Mouse (Mus musculus) layer of hippocampus, adult 9-11 months (tissue): ENCODE data around the gene Plekhs1.

ENCODE experiments used
- DNase-seq: peaks from one replicate; pipeline ENCODE4 v3.0.0; 2022

The Plekhs1 gene

GRCm38 (mm10) chr19:56461522-56462101 lies at the start of gene Plekhs1:
Gene Plekhs1 (plus strand): TSS chr19:56461640.
- DNase-seq: no peak

GRCm38 (mm10) chr19:56418404-56418803 lies 43.0 kb upstream of the Plekhs1 start:
- no peak for DNase-seq

GRCm38 (mm10) chr19:56419452-56419851 lies 42.0 kb upstream of the Plekhs1 start:
- no peak for DNase-seq

GRCm38 (mm10) chr19:56420345-56420744 lies 41.1 kb upstream of the Plekhs1 start:
- DNase-seq: no peak

- DNase-seq: peak; percentile 84
Measured at GRCm38 (mm10) chr19:56422476-56423338, 38.7 kb upstream of the Plekhs1 start.

GRCm38 (mm10) chr19:56423370-56423769 lies 38.1 kb upstream of the Plekhs1 start:
- no peak for DNase-seq

- no peak for DNase-seq
Measured at GRCm38 (mm10) chr19:56424606-56425395, 36.6 kb upstream of the Plekhs1 start.

GRCm38 (mm10) chr19:56425492-56425891 lies 35.9 kb upstream of the Plekhs1 start:
- DNase-seq: no peak

- DNase-seq: no peak
Measured at GRCm38 (mm10) chr19:56430369-56430768, 31.1 kb upstream of the Plekhs1 start.

- no peak for DNase-seq
Measured at GRCm38 (mm10) chr19:56432706-56433105, 28.7 kb upstream of the Plekhs1 start.

- no peak for DNase-seq
Measured at GRCm38 (mm10) chr19:56433581-56433980, 27.9 kb upstream of the Plekhs1 start.

GRCm38 (mm10) chr19:56436380-56436779 lies 25.1 kb upstream of the Plekhs1 start:
- peak; percentile 58 for DNase-seq

- no peak for DNase-seq
Measured at GRCm38 (mm10) chr19:56438357-56439071, 22.9 kb upstream of the Plekhs1 start.

- no peak for DNase-seq
Measured at GRCm38 (mm10) chr19:56439072-56439434, 22.4 kb upstream of the Plekhs1 start.

- DNase-seq: no peak
Measured at GRCm38 (mm10) chr19:56443445-56443844, 18.0 kb upstream of the Plekhs1 start.

GRCm38 (mm10) chr19:56448784-56449183 lies 12.7 kb upstream of the Plekhs1 start:
- no peak for DNase-seq

- no peak for DNase-seq
Measured at GRCm38 (mm10) chr19:56449537-56449936, 11.9 kb upstream of the Plekhs1 start.

- DNase-seq: no peak
Measured at GRCm38 (mm10) chr19:56450892-56451291, 10.5 kb upstream of the Plekhs1 start.

GRCm38 (mm10) chr19:56451867-56452266 lies 9.6 kb upstream of the Plekhs1 start:
- no peak for DNase-seq

GRCm38 (mm10) chr19:56452421-56452820 lies 9.0 kb upstream of the Plekhs1 start:
- no peak for DNase-seq

- no peak for DNase-seq
Measured at GRCm38 (mm10) chr19:56454862-56455261, 6.6 kb upstream of the Plekhs1 start.

- DNase-seq: no peak
Measured at GRCm38 (mm10) chr19:56455369-56455768, 6.1 kb upstream of the Plekhs1 start.

GRCm38 (mm10) chr19:56457569-56457968 lies 3.9 kb upstream of the Plekhs1 start:
- no peak for DNase-seq
